Mouse (Mus musculus): ENCODE results near the gene Usp8.

The Usp8 gene

DNA sequence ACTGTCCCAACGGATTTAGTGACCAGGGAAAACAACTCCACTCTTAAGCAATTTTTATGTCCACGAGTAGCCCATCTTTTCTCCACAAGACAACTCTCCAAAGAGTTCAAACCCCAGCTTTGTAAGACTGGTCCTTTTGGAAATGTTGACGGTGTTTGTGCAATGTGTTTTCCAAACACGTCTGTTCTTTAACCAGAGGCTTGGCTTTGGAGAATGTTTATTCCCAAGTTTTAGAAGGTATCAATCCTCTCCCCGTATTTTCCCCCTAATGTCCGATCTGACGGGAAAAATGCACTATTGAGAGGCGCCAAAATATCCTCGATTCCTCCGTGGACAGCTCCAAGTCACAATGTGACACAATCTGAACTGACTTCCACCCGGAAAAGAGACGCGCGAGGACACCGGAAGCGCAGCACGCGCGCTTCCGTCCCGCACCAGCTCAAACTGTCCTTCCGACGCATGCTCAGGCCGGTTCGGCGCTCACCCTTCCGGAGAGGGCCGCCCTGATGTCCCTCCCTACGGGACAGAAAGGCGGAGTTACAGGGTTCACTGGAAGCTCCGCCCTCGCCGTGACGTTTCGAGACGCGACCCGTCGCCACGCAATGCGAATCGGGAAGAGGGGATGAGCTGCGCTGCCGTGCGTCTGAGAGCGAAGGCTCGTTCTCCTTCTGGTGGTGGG lies at the start of gene Usp8:
TSS of gene Usp8 (plus strand) at position 570 of the 679 bp plus-strand sequence.
- peak; percentile 89 for DNase-seq (ENCODE audit: extremely low read depth, low read depth)

DNA sequence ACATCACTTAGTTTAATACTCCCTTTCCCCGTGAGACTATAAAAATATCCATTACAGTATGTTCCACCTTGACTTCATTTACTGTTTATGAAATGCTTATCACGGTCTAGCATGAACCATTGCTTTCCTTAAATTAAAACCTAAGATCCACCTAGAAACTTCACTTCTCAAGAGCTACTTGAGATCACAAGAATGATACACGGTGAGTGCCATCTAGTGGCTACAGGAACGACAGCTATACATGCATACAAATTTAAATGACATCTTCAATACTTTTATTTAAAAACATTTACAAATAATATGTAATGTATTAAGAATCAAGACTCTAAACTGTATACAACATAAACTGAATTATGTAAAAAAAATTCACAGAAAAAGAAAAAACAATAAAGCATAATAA lies 43.6 kb upstream of the Usp8 start:
- DNase-seq (ENCODE audit: extremely low read depth, low read depth): peak; percentile 65

DNA sequence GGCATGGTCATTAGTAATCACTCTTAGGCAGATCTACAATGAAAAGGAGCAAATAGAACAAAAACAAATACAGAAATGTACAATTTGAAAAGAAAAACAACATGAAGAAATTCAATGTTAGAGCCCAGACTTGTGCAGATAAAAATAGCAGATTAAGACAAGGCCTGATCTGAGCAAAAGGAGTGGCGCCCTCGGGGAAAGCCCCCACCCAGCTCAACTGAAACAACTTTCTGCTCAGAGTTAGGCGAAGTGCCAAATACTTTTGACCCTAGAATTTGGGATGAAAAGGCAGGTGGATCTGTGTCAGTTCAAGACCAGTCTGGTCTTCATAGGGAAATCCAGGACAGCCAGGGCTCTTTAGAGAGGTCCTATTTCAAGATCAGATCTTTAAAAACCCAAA lies 41.1 kb upstream of the Usp8 start:
- DNase-seq (ENCODE audit: extremely low read depth, low read depth): no peak

DNA sequence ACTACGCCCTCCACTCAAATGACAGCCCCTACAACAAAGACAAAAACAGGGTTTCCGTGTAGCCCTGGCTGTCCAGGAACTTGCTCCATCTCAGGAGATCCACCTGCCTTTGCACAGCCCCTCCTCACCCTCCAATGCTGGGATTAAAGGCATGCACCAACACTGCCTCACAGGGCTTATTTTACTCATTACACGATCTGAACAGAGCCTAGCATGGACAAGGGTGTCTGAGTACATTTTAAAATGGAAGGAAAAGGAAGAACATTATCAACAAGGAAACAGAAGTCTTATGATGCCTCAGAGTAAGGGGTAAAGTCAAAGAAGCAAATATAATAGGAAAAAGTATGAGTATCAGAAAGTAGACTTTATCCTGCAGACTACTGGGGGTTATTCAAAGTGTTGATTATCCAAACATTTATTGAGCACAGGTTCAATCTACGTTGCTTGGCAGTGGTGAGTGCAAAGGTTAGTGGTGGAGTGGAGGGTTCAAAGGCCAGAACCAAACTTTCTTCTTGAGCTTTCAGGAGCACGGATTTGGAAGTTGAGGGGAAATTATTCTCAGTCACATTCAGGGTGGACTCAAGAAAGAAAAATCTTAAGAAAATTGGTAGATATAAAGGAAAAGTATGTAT lies 38.4 kb upstream of the Usp8 start:
- DNase-seq (ENCODE audit: extremely low read depth, low read depth): no peak

DNA sequence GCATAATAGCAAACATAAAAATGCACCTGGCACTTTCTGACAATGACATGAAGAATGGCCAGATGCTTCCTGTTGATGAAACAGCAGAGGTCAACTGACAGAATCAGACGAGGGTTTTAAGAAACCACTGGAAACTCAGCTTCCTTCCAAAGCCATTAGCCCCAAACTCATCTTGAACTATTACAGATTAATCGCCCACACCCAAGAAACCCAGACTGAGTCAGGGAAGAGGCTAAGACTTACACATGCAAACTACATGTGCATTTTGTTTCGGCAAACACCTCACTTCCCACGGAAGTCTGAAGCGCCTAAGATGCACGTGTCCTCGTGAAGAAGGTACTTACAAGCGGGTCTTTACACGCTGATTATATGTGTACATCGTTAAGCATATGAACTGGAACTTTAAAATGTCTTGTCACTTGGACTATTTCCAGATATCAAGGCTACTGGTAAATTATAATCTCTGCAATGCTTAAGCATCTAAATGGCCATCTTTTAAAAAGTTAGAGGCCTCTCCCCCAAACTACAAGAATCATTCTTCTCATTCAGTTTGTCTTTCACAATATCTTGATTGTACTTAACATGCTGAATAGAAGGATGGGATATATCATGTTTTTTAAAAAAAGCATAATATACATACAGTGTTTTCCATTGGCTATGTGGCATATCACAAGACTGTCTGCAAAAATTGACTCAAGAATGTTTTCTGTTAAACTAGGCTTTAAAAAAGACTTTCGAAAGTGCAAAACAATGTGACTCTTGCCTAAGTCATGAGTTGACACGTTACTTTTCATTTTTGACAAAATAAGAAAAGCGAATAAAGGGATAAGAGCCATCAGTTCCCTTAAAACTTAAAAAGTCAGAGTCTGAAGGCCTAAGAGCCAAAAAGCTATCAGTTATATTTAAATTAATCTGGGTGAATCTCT lies 33.5 kb upstream of the Usp8 start:
- peak; percentile 44 for DNase-seq (ENCODE audit: extremely low read depth, low read depth)

DNA sequence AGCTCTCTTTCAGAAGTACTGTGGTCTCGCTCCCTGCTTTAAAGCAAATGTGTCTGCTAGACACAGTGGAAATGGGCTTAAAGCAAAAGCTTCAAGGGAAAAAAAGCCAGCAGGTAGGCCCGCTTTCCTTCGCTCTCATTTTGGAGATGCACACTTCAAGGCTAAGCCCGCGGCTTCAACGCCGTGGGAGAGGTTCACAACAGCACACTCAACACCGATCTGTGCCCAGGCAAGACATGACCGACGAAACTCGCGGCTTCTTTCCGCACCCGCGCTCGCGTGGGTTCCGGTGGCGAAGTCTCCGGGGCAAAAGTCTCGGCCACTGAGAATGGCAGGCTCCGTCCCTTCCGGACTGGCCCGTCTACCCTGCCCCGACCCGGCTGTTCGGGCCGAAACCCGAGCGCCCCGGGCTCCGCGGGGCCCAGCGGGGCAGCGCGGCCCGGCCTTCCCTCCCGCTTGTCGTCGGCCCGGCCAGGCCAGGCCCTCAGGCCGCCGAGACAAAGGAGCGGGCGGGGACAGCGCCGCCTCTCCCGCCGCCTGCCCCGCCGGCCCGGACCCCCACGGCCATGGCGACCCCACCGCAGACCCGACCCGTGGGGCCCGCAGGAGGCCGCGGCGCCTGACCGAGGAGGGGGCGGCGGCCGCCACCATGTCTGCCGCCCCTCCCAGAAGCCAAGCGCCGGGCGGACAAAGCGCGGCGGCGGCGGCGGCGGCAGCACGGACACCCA lies 32.5 kb upstream of the Usp8 start:
- DNase-seq (ENCODE audit: extremely low read depth, low read depth): peak; percentile 26

DNA sequence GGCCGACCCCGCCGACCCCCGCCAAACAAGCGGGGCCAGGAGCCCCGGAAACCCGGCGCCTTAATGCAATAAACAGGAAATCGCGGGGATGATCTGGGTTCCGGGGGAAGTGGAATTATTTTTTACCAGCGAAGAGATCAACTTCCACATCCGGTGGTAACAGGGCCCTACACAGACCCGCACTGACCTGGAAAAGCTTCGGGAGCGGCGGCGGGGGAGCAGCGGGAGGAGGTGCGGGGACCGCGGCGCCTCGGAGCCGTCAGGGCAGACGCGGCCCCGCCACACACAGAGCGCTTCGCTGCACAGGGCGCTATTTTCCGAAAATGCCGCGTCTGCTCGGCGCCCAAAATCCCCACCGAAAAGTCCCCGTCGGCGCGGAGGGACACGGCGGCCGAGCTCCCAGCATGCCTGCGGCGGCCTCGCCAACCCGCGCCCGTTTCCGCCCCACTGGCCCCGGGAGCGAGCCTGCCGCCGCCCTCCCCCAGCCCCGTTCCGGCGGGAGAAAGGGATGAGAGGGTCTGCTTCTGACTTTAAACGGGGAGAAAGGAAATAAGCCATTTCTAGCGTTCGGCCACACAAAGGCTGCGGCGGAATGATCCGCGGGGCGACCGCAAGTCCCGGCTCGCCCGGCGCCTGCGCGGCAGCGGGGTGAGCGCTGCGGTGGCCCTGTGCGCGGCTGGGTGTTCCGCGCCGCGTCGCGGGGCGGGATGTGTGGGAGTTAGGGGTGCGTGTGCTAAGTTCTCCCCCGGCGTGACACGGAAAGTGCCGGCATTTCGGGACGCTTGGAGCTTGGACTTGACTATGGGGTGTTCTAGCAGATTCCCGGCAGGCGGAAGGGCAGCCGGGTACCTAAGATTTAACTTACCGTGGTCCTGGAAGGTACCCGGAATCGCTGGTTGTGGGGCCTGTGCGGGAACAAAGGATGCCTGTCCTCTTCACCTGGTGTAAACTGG lies 31.7 kb upstream of the Usp8 start:
- DNase-seq (ENCODE audit: extremely low read depth, low read depth): peak; percentile 85

DNA sequence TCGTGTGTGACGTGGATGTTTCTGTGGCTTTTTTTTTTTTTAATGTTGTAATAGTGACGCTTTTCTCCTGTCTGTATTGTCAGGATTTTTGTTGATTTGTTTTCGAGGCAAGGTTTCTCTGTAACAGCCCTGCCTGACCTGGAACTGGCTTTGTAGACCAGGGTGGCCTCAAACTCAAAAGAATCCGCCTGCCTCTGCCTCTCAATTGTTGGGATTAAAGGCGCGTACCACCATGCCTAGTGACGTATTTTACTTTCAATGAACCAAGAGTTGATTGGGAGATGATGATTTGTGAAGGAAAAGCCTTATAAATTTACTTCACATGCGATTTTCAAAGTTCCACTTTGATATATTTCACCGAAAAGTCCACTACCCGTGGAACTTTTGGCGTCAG lies 31.0 kb upstream of the Usp8 start, which contains the start of gene Gabpb1:
TSS of gene Gabpb1 (minus strand) at position 216 of the 394 bp plus-strand sequence.
- no peak for DNase-seq (ENCODE audit: extremely low read depth, low read depth)

DNA sequence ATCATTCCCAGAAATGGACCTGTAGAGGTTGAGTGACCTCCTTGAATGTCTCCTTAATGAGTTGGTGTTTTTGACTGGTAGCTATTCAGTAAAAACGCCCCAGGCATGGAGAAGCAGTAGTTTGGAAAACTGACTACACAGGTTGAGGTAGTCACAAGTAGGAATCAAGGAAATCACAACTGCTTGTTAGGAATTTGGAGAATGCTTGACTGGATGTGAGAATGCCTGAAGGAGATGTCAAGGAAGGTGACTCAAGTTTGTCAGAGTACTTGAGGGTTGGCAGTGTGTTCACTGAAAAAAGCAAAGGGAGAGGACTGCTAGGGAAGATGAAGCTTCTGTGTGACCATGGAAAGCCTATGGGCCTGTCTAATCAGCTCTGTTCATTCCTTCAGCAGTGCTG lies 29.8 kb upstream of the Usp8 start:
- no peak for DNase-seq (ENCODE audit: extremely low read depth, low read depth)

DNA sequence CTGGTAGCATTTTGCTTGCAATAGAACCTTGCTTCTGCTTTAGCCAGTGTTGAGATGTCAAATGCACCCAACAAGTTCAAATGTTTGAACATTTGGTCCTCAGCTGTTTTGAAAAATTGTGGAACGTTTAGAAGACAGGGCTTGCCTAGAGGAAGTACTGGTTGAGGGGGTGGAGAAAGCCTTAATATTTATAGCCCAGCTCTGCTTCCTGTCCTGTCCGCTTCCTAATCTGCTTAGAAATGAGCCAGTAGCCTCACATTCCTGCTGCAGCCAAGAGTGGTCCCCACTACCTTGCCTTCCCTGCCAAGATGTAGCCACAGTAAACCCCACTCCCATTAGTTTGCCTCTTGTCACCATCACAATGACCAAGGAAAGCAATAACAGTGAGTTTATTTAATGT lies 24.8 kb upstream of the Usp8 start:
- DNase-seq (ENCODE audit: extremely low read depth, low read depth): no peak

DNA sequence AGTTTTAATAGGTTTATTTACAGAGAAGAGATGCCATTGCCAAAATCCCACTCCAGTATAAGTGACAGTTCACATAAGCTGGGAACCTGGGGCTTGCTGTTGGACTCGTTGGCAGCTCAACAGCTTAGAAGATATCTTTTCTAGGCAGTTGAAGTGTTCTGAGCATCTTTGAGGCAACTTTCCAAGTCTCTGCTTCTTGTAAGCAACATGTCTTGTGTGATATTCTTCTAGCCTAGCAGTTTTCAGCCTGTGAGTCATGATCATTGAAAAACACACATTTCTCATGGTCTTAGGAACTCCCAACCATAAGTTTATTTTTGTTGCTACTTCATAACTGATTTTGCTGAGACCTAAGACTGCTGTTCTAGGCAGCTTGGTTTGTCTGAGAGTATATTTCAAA lies 24.2 kb upstream of the Usp8 start:
- DNase-seq (ENCODE audit: extremely low read depth, low read depth): no peak

DNA sequence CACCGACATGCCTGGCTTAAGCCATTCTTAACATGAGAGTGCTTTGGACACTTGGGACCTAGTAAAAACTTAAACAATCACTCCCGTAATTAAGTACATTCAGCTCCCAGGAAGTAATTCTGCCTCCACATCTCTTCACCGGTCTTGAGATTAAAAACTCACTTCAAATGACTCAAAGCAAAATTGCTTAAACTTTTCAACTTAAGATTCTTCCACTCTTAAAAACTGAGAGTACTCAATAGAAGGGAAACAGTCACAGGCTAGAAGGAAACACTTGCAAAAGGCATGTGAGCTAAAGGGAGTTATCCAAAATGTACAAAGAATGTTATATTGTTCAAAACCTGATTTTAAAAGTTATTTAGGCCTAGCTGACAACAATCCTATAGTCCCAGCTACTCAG lies 15.8 kb upstream of the Usp8 start:
- no peak for DNase-seq (ENCODE audit: extremely low read depth, low read depth)

DNA sequence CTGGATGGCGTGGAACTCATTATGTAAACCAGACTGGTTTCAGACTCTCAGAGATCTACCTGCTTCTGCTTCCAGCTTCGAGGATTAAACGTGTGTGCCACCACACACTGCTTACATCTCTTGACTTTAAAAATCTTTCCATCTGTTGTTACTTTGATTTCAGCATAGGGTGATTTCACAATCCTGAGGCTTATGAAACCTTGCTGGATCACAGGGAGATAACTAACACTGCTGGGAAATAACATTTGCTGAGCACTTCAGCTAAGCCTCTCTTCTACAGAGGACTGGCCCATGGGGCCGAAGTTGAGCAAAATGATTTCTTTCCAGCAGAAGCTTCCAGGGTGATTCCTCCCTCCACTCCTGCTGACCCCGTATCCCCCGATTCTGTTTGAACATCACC lies 11.8 kb upstream of the Usp8 start:
- DNase-seq (ENCODE audit: extremely low read depth, low read depth): no peak

DNA sequence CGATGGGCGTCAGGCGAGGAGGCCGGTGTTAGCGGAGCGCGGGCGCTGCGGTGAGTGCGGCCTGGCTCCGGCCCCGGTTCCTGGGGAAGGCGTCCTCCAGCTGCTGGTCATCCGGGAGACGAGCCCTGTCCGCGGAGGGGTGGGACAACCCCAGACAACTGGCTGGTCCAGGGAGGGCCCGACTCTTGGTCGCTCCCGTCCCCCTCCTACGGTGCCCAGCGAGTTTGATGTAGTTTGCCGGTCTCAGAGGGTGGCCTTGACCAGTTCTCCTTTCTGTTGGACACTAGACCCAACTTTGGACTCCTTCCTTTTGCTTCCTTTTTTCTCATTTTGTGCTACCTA lies 281 bp downstream of the Usp8 start:
- DNase-seq (ENCODE audit: extremely low read depth, low read depth): no peak

DNA sequence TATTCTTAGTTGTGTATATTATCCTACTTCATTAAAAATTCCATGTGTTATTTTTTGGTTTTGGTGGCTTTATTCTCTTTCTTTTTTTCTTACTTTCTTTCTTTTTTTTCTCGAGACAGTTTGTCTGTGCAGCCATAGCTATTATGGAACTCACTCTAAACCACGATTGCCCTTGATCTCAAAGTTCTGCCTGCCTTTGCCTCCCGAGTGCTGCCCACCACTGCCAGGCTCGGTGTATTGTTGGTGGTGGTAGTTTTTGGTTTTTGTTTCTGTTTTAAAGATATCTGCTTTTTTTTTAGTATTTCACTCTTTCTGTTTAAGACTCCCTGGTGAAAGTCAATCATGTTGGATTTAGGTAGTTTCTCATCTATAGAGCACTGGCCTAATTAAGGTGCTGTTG lies 1.2 kb downstream of the Usp8 start:
- DNase-seq (ENCODE audit: extremely low read depth, low read depth): no peak

DNA sequence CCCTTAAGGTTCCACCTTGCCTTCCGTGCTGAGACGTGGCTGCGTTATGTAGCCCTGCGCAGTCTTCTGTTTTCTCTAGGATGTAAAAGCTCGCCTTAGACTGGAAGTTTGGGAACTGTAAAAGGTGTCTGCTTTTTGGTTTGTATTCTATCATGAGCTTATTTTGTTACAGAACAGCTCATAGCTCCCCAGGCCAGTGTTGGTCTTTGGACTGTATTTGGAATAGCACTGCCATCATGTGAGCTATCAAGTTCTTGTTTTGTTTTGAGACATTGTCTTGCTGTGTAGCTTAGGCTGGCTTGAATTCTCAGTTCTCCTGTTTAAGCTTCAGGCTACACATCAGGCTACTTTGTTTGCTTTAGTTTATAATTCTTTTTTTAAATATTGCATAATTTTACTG lies 5.4 kb downstream of the Usp8 start:
- no peak for DNase-seq (ENCODE audit: extremely low read depth, low read depth)

DNA sequence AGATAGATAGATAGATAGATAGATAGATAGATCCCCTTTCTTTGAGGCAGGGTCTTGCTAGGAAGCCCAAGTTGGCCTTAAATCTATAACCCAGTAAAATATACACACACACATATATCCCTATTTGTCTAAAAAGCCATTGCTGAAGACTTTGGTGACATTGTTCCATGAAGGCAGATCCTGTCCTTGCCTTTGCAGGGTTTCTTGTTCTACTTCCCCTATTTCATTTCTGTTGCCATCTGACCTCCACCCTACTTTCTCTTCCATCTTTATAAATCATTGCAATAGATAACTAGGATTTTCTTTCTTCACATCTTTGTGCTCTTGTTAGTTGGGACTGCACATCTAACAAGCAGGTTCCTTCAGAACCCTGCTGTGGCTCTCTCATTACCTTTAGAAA lies 5.8 kb downstream of the Usp8 start:
- DNase-seq (ENCODE audit: extremely low read depth, low read depth): peak; percentile 21

DNA sequence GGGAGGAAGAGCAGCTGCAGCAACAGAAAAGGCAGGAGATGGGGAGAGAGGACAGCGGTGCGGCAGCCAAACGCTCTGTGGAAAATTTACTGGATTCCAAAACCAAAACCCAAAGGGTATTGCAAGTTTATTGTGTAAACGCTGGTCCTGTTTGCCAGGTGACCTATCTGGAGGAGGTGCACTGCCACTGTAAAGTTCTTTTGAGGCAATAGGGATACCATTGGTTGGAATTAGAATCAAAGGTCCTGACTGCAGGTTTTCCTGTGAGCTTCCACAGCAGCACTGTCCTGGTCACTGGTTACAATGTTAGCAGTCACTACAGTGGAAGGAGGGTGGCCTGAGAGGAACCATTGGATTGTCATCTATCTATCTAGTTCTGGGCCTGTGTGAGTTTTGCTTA lies 22.1 kb downstream of the Usp8 start:
- no peak for DNase-seq (ENCODE audit: extremely low read depth, low read depth)

DNA sequence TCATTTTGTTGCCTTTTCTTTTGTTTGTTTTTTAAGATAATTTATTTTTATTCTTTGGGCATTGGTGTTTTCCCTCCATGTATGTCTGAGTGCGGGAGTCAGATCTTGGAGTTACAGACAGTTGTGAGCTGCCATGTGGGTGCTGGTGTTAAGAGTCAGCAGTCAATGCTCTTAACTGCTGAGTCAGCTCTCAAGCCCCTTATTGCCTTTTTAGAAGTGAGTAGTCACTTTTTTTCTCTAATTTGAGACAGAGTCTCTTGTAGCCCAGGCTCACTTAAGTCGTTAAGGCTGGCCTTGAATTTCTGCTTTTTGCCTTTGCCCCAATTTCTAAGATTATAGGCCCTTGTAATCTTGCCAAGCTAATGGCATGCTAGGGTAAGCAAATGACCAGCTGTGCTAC lies 23.4 kb downstream of the Usp8 start:
- no peak for DNase-seq (ENCODE audit: extremely low read depth, low read depth)

DNA sequence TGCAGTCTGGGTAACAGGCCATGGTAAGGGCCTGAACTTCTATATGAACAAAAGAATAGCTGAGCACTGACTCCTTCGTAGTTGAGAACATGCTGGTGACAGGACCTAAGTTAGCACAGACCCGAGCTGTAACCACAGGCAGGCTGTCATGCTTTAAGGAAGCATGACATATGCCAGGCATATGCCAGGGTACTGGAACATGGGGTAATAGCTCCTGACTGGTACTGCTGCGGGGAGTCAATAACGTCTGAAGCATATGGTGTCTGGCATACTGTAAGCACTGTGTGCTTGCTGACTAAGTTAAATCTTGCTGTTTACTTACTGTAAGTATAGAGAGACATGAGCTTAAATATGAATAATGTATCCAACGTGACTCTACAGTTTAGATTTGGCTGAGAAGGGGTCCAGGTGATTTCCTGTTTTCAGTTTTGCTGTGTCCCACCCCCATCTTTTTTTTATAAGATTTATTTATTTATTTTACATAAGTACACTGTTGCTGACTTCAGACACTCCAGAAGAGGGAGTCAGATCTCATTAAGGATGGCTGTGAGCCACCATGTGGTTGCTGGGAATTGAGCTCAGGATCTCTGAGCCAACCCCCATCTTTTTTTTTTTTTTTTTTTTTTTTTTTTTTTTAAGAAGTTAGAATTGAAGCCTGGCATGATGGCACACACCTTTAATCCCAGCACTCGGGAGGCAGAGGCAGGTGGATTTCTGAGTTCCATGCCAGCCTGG lies 28.4 kb downstream of the Usp8 start:
- DNase-seq (ENCODE audit: extremely low read depth, low read depth): no peak
